Mouse (Mus musculus) lung, postnatal 14 days (tissue): Measurements from ENCODE around the gene Aco2.

Experiments
- DNase-seq: peaks from one replicate; pipeline ENCODE4 v3.0.0; 2021

Gene Aco2

DNA sequence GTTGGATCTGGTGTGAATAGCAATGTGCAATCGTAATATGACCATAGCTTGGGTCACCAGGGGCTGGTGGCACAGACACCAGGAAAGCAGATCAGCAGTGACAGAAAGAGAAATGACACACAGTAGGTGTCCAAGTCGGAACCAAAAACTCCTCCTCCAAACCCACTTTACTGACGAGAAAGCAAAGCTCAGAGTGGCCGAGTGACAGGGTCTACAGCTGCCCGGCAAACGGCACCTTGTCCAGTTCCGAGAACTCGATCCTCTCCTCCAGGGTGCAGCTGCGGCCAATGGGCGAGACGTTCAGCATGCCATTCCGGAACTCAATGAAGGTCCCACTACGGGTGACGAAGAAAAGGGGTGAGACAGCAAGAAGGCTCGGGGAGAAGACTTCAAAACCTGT, 83.3 kb downstream of the Aco2 start:
- DNase-seq: no peak

DNA sequence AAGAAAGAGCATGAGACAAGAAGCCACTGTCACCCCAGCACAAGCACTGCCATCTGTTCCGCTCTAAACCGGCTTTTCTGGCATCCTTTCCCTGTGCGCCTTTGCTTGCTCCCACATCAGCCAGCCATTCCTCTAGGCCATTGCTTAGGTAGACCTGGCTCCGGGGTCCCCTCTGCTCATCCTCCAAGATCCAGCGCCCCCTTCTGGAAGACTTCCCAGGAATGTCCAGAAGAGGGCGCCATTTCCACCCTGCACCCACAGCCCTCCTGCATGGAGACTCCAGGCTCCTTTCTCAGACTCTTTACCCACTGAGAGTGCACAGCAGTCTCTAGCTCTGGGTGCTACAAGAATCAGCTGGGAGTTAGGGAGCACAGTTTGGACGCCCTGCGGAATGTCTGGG, 84.3 kb downstream of the Aco2 start:
- peak; percentile 63 for DNase-seq

GRCm38 (mm10) chr15:81957598-81957997, 85.5 kb downstream of the Aco2 start:
- DNase-seq: no peak

- DNase-seq: no peak
Measured at GRCm38 (mm10) chr15:81958906-81959305, 86.8 kb downstream of the Aco2 start.

- DNase-seq: peak; percentile 99
Measured at GRCm38 (mm10) chr15:81960171-81961077, 88.3 kb downstream of the Aco2 start, which contains the start of gene Pmm1. Gene Pmm1 (minus strand): TSS chr15:81960930.

DNA sequence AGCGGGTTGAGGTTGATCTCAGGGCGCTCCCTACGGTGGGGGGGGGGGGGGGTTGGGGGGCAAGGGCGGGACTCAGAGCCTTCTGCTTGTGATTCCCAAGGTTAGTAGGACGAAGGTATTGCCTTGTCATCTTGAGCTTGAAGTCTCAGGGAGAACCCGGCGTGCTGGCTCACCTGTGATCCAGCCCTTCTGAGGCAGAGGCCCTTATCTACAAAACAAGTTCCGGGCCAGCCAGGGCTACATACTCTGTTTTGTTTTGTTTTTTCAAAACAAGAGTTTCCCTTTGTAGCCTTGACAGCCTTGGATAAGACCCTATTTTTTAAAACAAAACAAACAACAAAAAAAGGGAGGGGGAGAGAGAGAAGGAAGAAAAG, 89.0 kb downstream of the Aco2 start:
- DNase-seq: no peak

- DNase-seq: no peak
Measured at GRCm38 (mm10) chr15:81964262-81964661, 92.2 kb downstream of the Aco2 start.
